Mouse (Mus musculus) left cerebral cortex, adult 18-20 months (tissue): Measurements from ENCODE around the gene Tmem33. TPM values are rescaled to one million over a fixed set of nuclear protein-coding genes. Genes with fewer than 3 reads are reported as not detected.

ENCODE experiments used
- DNase-seq, 2 experiments: peaks; one replicate each; pipeline ENCODE4 v3.0.0; 2021 to 2022; ENCODE audit warnings: low spot score in 2 of 2, mixed read lengths in 1 of 2
- total RNA-seq, 2 experiments: library from RNA; stranded (reverse); gene quantifications; 2 replicates each; pipeline ENCODE4 v1.2.3; 2021

Tmem33 gene
- total RNA-seq, 2 experiments from 2014 or later, result 91.8 to 93.4 TPM

DNA sequence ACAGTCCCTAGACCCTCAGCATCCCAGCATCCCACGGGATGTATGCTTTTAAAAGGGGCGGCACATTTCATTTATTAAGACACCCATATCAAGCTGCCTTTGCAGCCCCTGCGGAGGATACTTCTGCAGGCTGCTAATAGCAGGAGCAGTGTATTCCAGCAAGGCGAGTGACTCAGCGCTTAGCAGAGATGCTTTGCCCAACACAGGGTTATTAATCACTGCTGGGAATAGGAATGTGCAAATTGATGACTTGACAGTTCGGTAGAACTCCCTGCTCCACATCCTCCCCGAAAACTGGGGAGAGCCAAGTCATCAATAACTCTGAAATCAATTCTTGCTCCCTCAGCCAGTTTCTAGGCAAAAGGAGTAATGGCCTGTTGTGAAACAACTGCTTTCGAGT lies 4.7 kb upstream of the Tmem33 start:
- DNase-seq, result no peak

DNA sequence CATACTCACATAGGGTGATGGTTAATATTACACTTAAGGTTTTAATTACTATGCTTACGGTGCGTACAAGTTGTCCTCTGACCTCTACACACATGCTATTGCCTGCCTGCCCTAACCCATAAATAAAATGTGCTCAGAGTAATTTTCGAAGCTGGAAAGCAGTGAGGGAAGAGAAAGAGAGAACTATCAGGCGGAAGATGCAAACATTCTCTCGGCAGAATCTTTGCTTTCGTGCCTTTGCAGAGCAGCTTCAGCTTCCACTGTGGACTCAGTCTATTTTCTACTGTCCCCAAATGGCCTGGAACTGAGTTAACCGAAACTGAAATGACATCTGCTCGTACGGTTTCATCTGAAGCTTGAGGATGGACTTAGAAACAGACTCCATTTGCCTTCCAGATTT lies 1.9 kb upstream of the Tmem33 start:
- DNase-seq, result no peak

DNA sequence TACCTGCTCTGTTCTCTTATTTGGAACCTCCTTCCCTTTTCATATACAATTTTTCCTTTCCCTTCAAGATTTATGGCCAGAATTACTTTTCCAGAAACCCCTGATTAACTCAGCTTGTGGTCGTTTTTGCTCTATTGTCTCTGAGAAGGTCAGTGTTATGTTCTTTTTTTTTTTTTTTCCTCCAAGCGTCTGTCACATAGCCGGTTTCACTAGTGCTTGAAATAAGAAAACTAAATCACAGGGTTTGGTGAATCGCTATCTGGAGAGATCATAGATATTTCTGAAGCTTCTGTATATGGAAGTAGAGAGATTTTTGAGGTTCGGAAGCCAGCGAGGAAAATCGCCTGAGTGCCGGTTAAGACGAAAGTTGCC lies 220 bp upstream of the Tmem33 start:
- no peak for DNase-seq

DNA sequence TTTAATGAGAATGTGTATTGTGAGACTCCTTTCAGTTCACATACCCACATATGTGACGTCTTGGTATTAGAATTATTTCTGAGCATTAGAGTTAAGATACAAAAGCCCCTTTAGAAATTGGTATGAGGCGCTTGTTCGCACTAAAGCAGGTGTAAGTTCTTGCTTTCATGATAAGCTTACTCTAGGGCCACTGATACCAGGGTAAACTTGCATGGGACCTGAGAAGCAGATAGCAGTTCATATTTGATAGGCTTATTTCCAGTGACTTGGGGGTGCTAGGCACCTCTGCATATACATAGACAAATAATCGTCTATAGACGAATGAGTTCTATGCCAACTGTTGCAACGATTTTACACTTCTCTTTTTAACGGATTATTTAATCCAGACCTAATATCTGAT lies 2.6 kb downstream of the Tmem33 start:
- DNase-seq, result no peak

DNA sequence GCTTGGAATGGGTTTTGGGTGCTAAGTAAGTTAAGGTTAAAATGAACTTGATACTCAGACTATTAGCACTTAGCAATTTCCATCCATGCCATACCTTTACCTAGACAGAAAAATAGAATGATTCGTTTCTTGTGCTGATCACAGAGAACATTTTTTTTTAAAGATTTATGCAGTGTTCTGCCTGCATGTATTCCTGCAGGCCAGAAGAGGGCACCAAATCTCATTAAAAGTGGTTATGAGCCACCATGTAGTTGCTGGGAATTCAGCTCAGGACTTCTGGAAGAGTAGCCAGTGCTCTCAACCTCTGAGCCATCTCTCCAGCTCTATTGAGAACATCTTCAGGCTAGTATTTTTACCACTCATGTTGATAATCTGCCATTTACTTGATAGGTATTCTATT lies 5.7 kb downstream of the Tmem33 start:
- no peak for DNase-seq

DNA sequence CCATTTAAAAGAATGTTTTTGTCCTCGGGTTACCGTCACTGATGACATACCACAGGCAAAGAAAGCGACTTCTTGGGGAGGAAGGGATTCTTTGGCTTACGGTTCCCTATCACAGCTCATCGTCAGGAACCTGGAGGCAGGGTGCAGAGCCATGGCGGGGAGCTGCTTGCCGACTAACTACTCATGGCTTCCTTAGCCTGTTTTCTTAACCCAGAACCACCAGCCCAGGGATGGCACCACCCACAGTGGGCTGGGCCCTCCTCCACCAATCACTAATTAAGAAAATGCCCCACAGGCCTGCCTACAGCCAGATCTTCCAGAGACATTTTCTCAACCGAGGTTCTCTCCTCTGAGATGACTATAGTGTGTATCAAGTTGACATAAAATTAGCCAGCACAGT lies 8.9 kb downstream of the Tmem33 start:
- DNase-seq, result no peak

DNA sequence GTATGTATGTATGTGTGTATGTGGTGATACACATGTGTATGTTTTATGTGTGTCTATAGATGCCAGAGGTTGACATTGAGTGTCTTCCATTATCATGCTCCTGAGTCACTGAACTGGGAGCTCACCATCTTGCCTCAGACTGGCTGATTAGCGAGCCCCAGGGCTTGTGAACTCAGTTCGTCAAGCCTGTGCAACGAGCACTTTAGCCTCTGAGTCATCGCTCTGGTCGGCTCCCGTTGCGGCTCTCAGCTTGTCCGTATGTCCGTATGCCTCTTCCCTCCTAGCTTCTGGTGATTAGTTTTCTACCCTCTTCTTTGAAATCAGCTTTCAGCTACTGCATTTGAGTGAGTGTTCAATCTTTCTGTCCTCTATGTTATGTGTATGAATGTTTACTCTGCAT lies 19.0 kb downstream of the Tmem33 start:
- DNase-seq, result no peak

DNA sequence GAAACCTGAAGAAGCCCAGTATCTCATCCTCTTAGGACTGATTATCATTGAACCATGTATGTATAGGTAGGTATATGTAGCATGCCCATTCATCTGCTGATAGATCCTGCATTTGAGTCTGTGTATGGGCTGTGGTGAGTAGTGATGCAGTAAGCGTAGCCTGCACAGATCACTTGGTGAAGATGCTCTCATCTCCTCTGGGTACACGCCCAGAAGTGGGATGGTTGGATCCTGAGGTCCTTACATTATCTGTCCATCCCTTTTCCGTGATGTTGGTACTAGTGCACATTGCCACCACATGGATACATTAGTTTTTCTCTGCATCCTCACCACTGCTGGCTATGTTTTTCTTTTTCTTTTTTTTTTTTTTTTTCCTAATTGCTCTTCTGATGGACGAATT lies 19.5 kb downstream of the Tmem33 start:
- no peak for DNase-seq

DNA sequence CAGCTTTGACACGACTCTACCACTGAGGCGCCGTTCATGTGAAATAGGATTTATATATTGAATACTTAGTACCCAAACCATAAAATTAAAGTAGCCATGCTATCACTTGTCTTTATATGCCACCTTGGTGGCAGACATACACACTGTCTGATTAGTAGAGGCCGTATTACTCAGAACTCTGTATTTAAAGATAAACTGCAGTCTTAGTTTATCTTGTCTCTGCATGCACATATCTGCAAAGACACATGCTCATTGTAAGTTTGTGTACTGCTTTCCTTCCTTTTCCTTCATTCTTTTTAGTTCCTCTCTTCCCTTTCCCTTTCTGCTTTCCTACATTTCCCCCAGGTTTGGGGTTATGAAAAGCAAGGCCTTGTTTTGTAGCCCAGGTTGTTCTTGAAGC lies 20.0 kb downstream of the Tmem33 start:
- no peak for DNase-seq

DNA sequence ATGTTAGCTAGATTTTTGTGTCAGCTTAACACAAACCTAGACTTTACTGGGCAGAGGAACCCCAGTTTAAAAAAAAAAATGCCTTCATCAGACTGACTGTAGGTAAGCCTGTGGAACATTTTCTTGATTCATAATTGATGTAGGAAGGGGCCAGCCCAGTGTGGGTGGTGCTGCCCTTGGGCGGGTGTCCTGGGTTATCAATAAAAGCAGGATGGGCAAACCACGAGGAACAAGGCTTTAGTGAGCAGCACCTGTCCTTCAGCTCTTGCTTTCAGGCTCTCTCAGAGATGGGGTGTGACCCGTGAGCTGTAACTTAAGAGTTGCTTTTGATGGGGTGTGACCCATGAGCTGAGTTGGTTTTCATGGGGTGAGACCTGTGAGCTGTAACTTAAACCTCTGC lies 34.7 kb downstream of the Tmem33 start:
- no peak for DNase-seq

DNA sequence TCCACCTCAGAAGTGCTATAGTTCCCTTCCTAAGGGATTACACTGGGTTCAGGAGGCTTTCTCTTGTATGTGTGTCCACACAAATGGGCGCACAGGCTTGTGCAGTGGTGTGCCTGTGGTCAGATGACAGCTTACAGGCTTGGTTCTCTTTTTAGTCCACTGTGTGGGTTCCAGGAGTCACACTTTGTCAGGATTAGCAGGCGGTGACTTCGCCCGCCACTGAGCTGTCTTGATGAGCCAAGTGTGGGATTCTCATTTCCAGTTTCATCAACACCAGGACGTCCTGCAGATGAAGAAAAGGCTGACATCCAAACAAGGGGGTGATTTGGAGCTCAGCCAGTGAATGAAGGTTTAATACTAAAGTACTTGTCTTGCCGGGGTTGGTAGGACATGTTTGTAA lies 35.3 kb downstream of the Tmem33 start:
- DNase-seq, result peak in 1 of 2 experiments; percentile 34

DNA sequence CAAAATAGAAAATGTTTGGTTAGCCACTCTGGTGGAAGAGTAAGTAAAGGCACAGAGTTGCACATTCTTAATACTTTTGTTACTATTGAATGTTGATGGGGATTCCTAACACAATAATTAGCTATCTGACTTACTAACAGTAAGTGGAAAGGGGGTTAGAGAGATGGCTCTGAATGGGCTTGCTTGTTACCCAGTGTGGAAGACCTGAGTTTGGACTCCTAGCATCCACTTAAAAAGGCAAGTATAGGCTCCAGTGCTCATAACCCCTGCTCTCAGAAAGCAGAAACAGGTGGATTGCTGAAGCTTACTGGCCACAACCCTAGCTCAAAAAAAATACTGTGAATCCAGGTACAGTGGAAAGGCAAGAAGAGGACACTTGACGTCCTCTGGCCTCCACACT lies 35.8 kb downstream of the Tmem33 start:
- no peak for DNase-seq

DNA sequence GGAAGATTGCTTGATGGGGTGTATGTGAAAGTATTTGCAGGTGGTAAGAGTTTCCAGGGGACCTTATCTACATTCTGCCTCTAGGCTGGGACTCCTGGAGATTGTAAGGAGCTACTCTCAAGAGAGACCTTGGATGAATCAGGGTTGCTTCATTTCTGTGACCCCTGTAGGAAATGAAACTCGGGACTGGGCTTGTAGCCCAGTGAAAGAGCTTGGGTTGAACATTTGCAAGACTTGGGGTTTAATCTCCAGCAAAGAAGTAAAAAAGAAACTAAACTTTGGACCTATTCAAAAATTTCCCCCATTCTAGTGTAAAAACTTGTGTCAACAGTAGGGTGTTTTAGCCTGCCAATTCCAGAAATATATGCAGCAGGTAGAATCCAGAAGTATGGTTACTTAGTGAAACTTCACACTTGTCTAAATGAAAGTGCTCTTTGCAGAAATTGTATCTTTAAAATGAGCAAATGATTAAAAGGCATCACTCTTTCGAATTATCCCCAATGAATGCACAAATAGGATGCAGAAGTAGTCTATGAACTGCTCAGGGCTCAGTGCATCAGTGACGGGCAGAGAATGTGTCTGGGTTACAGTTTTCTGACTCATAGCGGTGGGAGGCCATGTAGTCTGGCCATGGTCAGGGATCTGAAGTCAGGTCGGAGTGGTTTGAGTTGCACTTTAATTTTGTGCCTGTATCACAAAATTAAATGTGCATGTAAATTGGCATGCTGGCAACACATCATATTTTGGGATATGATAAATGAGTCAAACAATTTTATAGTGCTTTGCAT lies 36.9 kb downstream of the Tmem33 start:
- DNase-seq, result no peak

DNA sequence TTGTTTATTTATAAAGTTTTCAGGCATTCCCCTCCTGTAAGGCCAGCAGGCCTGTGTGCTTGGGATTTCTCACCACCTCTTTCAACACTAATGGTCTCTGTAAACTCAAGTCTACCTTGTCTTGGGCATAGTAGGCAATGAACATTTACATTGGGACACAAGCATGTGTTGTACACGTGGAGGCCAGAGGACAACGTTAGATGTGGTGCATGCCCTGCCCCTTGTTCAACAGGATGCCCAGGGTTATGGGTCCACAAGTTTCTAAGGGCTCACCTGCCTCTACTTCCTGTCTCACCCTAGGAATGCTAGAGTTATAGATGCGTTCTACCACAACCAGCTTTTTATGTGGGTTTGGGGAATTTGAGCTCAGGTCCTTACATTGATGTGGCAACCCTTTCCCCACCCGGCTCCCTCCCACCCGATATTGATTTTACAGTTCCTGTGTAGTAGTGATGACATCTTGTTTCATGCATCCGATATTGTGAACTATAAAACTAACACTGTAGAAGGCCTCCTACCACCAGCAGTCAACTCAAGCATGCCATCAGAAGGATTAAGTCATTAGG lies 39.6 kb downstream of the Tmem33 start:
- DNase-seq, result no peak

DNA sequence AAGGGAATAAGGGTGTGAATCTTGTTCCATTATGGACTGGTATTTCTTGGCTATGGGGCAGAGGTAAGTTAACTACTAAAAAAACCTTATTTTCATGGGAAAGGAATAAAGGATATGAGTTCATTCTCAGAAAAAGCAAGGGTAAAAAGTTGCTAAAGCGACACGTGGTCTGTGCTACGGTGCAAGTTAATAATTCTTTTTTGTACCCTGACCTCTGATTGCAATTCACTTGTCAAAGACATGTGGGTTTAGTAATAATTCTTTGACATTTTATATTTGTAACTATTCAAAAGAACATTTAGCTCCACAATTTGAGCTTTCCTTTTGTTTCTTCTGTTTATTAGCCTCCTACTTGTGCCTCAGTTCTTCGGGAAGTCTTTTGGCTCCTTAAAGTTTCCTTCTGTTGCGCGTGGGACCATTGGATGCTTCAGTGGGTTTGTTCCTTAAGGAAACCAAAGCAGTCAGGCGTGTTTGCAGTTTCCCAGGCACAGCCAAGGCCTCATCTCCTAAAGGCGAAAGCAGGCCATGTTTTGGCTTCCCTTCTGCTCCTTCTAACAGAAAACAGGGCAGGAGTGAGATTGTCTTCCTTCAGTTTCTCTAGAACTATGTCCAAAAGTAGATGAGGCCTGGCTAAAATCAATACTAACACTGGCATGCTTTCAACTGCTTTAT lies 40.7 kb downstream of the Tmem33 start:
- DNase-seq, result no peak

DNA sequence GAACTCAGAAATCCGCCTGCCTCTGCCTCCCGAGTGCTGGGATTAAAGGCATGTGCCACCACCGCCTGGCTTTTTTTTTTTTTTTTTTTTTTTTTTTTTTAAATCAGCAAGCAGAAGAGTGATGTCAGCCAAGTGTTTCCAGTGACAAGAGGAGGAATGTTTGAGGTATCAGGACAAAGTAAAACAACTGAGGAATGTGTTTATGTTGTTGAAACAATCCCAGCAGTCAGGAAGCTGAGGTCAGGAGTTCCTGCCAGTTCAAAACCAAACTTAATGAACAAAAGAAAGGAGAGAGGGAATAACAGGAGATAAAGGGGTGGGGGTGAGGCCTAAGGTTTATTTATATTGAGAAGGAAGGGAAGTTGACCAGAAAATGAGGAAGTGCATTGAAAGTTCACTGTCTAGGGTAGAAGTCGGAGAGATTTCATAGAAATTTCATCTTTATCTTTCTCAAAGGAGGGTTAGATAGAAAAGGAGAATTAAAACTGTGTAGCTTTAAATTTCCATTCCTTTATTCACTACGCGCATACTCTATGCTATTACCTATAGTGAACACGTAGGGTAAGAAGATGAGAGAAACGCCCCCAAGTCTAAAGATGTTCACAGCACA lies 41.5 kb downstream of the Tmem33 start:
- DNase-seq, result no peak

DNA sequence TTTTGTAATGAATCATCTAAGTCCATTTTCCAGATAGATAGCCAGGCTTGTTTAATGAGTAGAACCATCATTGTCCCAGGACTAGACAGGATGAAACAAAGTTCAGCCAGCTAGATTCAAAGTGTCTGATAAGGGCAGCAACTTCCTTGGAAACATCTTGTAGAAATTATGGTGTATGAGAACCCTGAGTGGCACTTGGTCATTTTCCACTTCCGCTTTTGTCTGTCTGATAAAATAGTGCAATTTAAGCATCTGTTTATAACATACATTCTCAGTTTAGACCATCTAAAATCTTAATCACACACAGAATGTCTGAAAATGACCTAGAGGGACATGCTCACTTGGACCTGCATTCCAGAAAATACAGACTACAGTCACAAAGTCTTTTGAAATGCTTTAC lies 43.5 kb downstream of the Tmem33 start:
- no peak for DNase-seq

DNA sequence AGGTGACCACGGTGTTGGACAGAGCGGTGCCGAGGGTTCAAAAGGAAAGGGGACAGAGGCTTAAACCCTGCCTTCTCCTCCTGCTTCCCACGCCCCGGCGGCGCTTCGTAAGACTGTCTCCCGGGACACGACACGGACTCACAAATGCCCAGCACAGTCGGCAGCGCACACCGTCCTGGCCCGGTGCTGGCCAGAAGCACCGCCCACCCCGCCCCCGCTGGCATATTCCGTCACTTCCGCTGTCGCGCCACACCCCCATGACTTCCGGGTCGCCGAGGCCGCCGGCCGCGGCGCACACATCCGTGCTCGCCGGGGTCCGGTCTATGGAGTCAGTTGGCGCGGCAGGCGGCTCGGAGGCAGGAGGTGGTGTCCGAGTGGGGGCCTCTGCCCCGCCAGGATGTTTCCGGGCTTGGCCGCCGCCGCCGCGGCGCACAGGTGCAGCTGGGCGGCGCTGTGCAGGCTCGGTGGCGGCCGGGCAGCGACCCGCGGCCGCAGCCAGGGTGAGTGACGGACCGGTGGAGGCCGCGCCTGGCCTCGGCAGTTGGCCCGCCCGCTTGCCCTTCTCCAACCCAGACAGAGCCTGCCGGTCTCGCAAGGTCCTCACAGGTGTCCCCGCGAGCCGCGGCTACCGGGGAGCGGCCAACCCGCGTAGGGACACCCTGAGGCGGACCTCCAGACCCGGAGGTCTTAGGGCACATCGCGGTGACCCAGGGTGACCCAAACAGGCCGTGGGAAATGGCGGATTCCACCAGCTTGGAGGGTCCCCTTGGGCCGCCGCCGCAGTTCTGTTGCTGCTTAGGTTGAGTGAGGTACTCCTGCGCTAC lies 46.5 kb downstream of the Tmem33 start, which contains the start of gene Slc30a9:
TSS of gene Slc30a9 (plus strand) at position 258 of the 824 bp plus-strand sequence.
- DNase-seq, result peak; percentile 93 to 95

DNA sequence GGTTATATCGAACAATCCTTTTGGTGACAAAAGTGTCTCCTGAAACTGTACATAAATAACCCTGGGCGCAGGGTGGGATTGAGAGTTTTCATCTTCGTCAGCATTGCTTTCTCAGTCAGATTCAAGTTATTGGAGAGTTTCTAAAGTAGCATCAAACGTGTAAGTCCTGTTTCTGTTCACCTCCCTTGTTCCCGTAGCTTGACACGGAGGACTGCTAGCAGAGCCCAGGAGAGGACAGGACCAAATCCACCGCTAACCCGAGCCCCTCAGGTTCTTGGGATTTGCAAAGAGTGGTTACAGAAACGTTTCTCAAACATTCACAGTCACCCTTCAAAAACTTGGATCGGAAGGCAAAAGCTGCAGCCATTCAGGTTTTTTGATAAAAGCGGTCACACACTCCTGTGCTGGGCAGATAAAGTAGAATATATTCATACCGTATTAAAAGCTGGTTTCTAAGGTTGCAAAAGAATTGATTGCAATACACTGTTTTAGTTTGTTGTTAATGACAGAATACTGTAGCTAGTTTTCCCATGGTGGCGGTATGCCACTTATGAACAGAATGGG lies 47.4 kb downstream of the Tmem33 start:
- no peak for DNase-seq

DNA sequence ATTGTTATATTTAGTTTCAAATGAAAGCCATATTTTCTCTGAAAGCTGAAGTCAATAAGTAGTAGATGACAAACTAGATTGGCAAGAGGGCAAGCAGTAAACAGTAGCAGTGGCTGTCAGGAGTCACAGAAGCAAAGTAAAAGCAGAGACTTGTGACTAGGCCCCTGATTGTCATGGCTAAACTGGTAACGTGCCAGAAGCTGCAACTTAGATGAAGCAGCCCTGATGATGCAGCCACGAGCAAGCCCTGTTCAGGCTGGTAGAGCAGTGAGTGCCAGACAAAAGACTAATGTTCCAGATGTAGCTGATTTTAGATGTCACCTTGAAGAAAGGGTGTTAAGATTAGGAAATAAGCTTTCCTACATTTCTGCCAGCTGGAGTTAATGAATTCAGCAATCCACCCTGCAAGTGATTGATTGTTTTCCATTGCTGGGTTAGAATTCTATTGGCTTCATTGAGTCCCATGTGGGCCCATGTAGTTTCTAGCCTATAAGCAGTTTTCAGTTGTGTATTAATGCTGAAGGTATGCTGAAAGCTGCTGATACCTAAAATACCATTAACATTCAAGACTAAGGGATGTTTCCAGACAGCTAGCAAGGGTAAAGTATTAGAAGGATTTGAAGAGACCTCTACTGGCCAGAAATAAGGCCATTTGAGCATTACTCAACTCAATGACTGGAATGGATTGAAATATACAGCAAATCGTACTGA lies 51.6 kb downstream of the Tmem33 start:
- no peak for DNase-seq
